Mouse (Mus musculus): Measurements from ENCODE around the gene Aff1. TPM values are rescaled to one million over a fixed set of nuclear protein-coding genes. Genes with fewer than 3 reads are reported as not detected.

The Aff1 gene
- polyA plus RNA-seq, 1 experiment from 2014 or later: 1.9 TPM

- ATAC-seq: no peak
Measured at GRCm38 (mm10) chr5:103791741-103792140, 99.6 kb downstream of the Aff1 start.

GRCm38 (mm10) chr5:103795121-103795520 is 102.9 kb downstream of the Aff1 start:
- H3K27me3 ChIP-seq (replicated peaks; ENCODE audit: control insufficient read depth, insufficient read depth, low read length): no peaks in the 10 kb centered on the region
- 92% methylated on average over 5 of the region's 5 CpGs for WGBS
- H3K9me3 ChIP-seq (ENCODE audit: control insufficient read depth, low read length): no peaks in the 10 kb centered on the region
- no peaks in the 10 kb centered on the region for H3K36me3 ChIP-seq (ENCODE audit: control insufficient read depth, insufficient read depth, low read length)
- H3K4me1 ChIP-seq (ENCODE audit: control insufficient read depth, insufficient read depth, low read depth, low read length): peaks cover 8% of the 10 kb centered on the region
- H3K4me2 ChIP-seq (ENCODE audit: low read length): no peak overlapping the region
- H3K9ac ChIP-seq (ENCODE audit: low read depth, low read length): no peak overlapping the region
- H3K4me3 ChIP-seq (ENCODE audit: low read length): no peak overlapping the region
- no peak for ATAC-seq
- no peak overlapping the region for H3K27ac ChIP-seq (ENCODE audit: low read depth, low read length)

More at GRCm38 (mm10) chr5:103791741-103792140, 99.6 kb downstream of the Aff1 start:
- Histone ChIP-seq H3K4me2 (ENCODE audit: low read length) (no peak overlapping the region), H3K9ac (ENCODE audit: low read depth, low read length) (no peak overlapping the region), H3K4me3 (ENCODE audit: low read length) (no peak overlapping the region), H3K27me3 (replicated peaks; ENCODE audit: control insufficient read depth, insufficient read depth, low read length) (no peaks in the 10 kb centered on the region), H3K36me3 (ENCODE audit: control insufficient read depth, insufficient read depth, low read length) (no peaks in the 10 kb centered on the region), H3K9me3 (ENCODE audit: control insufficient read depth, low read length) (no peaks in the 10 kb centered on the region), H3K4me1 (ENCODE audit: control insufficient read depth, insufficient read depth, low read depth, low read length) (peaks cover 3% of the 10 kb centered on the region), H3K27ac (ENCODE audit: low read depth, low read length) (no peak overlapping the region)
- WGBS: 84% methylated on average over 7 of the region's 7 CpGs

DNA sequence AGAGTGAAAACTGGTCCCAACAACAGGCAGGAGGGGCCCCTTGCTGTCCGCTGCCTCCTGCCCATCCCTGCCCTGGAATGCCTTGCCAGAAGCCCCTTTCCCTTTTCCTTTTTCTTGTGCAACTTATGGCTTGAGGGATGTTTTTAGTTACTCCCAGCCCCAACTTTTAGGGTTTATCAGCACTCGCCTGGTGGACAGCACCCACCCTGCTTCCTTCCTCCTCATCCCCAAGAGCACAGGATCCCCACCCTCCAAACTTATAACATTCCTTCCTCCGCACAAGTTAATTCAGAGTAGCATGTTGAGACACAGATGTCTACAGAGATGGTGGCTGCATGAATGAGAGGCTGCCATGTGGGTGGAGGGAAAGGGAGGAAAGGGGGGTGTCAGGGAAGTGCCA is 103.9 kb downstream of the Aff1 start:
- 83% methylated on average over 3 of the region's 3 CpGs for WGBS
- ATAC-seq: no peak

DNA sequence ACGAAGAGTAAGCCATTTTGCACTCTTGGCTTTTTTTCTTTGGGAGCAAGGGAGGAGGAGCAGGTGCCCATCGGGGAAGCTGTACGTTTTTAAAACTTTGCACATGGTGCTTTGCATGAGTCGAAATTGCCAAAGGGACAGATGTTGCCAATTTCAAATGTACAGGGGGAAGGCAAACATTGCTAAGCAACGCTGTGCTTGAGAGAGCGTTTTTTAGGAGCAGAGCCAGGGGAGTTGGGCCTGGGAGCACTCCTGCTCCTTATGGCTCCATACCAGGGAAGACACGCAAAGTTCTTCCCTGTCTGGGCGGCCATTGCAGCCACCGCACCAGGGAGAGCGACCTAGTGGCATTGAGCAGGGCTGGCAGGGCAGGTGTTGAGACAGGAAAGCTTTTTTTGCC is 105.6 kb downstream of the Aff1 start:
- no peak overlapping the region for H3K9ac ChIP-seq (ENCODE audit: low read depth, low read length)
- H3K36me3 ChIP-seq (ENCODE audit: control insufficient read depth, insufficient read depth, low read length): no peaks in the 10 kb centered on the region
- H3K4me2 ChIP-seq (ENCODE audit: low read length): peak overlapping the region; percentile 18; the same call in 1 of the 2 replicates
- H3K27me3 ChIP-seq (replicated peaks; ENCODE audit: control insufficient read depth, insufficient read depth, low read length): no peaks in the 10 kb centered on the region
- ATAC-seq: peak; percentile 72
- 38% methylated on average over 10 of the region's 10 CpGs for WGBS
- H3K9me3 ChIP-seq (ENCODE audit: control insufficient read depth, low read length): no peaks in the 10 kb centered on the region
- H3K27ac ChIP-seq (ENCODE audit: low read depth, low read length): 0 out of 2 replicates have a peak overlapping the region, but pooled peaks have one; percentile 21
- H3K4me3 ChIP-seq (ENCODE audit: low read length): no peak overlapping the region
- H3K4me1 ChIP-seq (ENCODE audit: control insufficient read depth, insufficient read depth, low read depth, low read length): peaks cover 8% of the 10 kb centered on the region

More for the DNA sequence above, 103.9 kb downstream of the Aff1 start:
- peaks cover 8% of the 10 kb centered on the region for H3K4me1 ChIP-seq (ENCODE audit: control insufficient read depth, insufficient read depth, low read depth, low read length)
- H3K27me3 ChIP-seq (replicated peaks; ENCODE audit: control insufficient read depth, insufficient read depth, low read length): no peaks in the 10 kb centered on the region
- no peak overlapping the region for H3K4me3 ChIP-seq (ENCODE audit: low read length)
- no peak overlapping the region for H3K27ac ChIP-seq (ENCODE audit: low read depth, low read length)
- no peaks in the 10 kb centered on the region for H3K9me3 ChIP-seq (ENCODE audit: control insufficient read depth, low read length)
- no peaks in the 10 kb centered on the region for H3K36me3 ChIP-seq (ENCODE audit: control insufficient read depth, insufficient read depth, low read length)
- no peak overlapping the region for H3K4me2 ChIP-seq (ENCODE audit: low read length)
- no peak overlapping the region for H3K9ac ChIP-seq (ENCODE audit: low read depth, low read length)

- no peaks in the 10 kb centered on the region for H3K9me3 ChIP-seq (ENCODE audit: control insufficient read depth, low read length)
- no peaks in the 10 kb centered on the region for H3K27me3 ChIP-seq (replicated peaks; ENCODE audit: control insufficient read depth, insufficient read depth, low read length)
- no peak overlapping the region for H3K4me3 ChIP-seq (ENCODE audit: low read length)
- H3K4me1 ChIP-seq (ENCODE audit: control insufficient read depth, insufficient read depth, low read depth, low read length): peaks cover 14% of the 10 kb centered on the region
- no peak overlapping the region for H3K27ac ChIP-seq (ENCODE audit: low read depth, low read length)
- no peak overlapping the region for H3K9ac ChIP-seq (ENCODE audit: low read depth, low read length)
- H3K4me2 ChIP-seq (ENCODE audit: low read length): no peak overlapping the region
- WGBS: 76% methylated on average over 3 of the region's 3 CpGs
- ATAC-seq: no peak
- H3K36me3 ChIP-seq (ENCODE audit: control insufficient read depth, insufficient read depth, low read length): no peaks in the 10 kb centered on the region
Measured at GRCm38 (mm10) chr5:103799438-103799837, 107.3 kb downstream of the Aff1 start.

GRCm38 (mm10) chr5:103800009-103800408 is 107.8 kb downstream of the Aff1 start:
- Histone ChIP-seq H3K4me3 (ENCODE audit: low read length) (no peak overlapping the region), H3K36me3 (ENCODE audit: control insufficient read depth, insufficient read depth, low read length) (no peaks in the 10 kb centered on the region), H3K9ac (ENCODE audit: low read depth, low read length) (no peak overlapping the region), H3K4me1 (ENCODE audit: control insufficient read depth, insufficient read depth, low read depth, low read length) (peaks cover 14% of the 10 kb centered on the region), H3K4me2 (ENCODE audit: low read length) (no peak overlapping the region), H3K27me3 (replicated peaks; ENCODE audit: control insufficient read depth, insufficient read depth, low read length) (no peaks in the 10 kb centered on the region), H3K9me3 (ENCODE audit: control insufficient read depth, low read length) (no peaks in the 10 kb centered on the region), H3K27ac (ENCODE audit: low read depth, low read length) (no peak overlapping the region)
- 72% methylated on average over 5 of the region's 5 CpGs for WGBS
- ATAC-seq: no peak

- Histone ChIP-seq H3K4me1 (ENCODE audit: control insufficient read depth, insufficient read depth, low read depth, low read length) (peaks cover 6% of the 10 kb centered on the region), H3K27me3 (replicated peaks; ENCODE audit: control insufficient read depth, insufficient read depth, low read length) (no peaks in the 10 kb centered on the region), H3K4me3 (ENCODE audit: low read length) (no peak overlapping the region), H3K27ac (ENCODE audit: low read depth, low read length) (no peak overlapping the region), H3K9me3 (ENCODE audit: control insufficient read depth, low read length) (no peaks in the 10 kb centered on the region), H3K4me2 (ENCODE audit: low read length) (no peak overlapping the region), H3K36me3 (ENCODE audit: control insufficient read depth, insufficient read depth, low read length) (no peaks in the 10 kb centered on the region), H3K9ac (ENCODE audit: low read depth, low read length) (no peak overlapping the region)
- WGBS: 59% methylated on average over 5 of the region's 5 CpGs
- ATAC-seq: no peak
Measured at GRCm38 (mm10) chr5:103803386-103803785, 111.2 kb downstream of the Aff1 start.

- Histone ChIP-seq H3K4me1 (ENCODE audit: control insufficient read depth, insufficient read depth, low read depth, low read length) (peaks cover 6% of the 10 kb centered on the region), H3K36me3 (ENCODE audit: control insufficient read depth, insufficient read depth, low read length) (no peaks in the 10 kb centered on the region), H3K9me3 (ENCODE audit: control insufficient read depth, low read length) (no peaks in the 10 kb centered on the region), H3K27ac (ENCODE audit: low read depth, low read length) (peak overlapping the region; percentile 64), H3K4me3 (ENCODE audit: low read length) (no peak overlapping the region), H3K9ac (ENCODE audit: low read depth, low read length) (peak overlapping the region; percentile 43), H3K27me3 (replicated peaks; ENCODE audit: control insufficient read depth, insufficient read depth, low read length) (no peaks in the 10 kb centered on the region), H3K4me2 (ENCODE audit: low read length) (peak overlapping the region; percentile 12; the same call in 1 of the 2 replicates)
- peak; percentile 91 for ATAC-seq
- WGBS: 17% methylated on average over 8 of the region's 8 CpGs
Measured at GRCm38 (mm10) chr5:103803927-103804590, 111.9 kb downstream of the Aff1 start.

DNA sequence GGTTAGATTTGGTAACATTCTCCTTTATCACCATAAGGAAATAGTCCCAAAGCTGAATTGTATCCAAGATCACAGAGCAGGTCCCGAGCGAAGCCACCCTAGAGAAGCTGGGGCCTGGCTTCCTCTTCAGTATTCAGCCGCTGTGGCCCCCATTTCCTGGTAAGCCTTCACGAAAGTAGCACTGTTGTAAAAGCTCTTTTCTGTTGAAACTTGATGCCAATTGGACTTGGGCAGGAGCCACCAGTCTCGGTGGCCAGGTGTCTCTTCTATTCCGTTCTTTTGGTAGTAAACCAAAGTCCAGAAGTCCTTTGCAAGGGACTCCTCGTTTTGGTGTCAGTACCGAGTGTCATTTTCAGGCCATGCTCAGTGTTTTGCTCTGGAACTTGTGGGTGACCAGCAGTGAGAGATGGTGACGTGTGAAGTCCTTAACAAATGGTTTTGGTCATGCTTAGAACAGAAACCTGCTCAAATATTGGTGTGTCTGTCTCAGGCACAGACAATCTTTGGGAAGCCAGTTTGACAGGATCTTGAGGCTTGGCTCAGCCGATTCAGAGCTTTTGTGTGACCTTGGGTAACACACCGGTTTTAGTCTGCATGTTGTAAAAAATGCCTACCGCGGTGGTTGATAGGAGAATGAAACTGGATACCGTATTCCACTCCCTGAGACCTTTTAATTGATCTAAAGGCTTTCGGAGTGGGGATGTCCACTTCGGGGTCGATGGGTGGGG is 114.8 kb downstream of the Aff1 start:
- Histone ChIP-seq H3K4me3 (ENCODE audit: low read length) (no peak overlapping the region), H3K36me3 (ENCODE audit: control insufficient read depth, insufficient read depth, low read length) (no peaks in the 10 kb centered on the region), H3K4me1 (ENCODE audit: control insufficient read depth, insufficient read depth, low read depth, low read length) (peaks cover 6% of the 10 kb centered on the region), H3K4me2 (ENCODE audit: low read length) (no peak overlapping the region), H3K27me3 (replicated peaks; ENCODE audit: control insufficient read depth, insufficient read depth, low read length) (no peaks in the 10 kb centered on the region), H3K9ac (ENCODE audit: low read depth, low read length) (no peak overlapping the region), H3K9me3 (ENCODE audit: control insufficient read depth, low read length) (no peaks in the 10 kb centered on the region), H3K27ac (ENCODE audit: low read depth, low read length) (no peak overlapping the region)
- no peak for ATAC-seq
- 77% methylated on average over 17 of the region's 17 CpGs for WGBS
